Mouse (Mus musculus): ENCODE data around the gene Col8a2. TPM values are rescaled to one million over a fixed set of nuclear protein-coding genes. Genes with fewer than 3 reads are reported as not detected.

The Col8a2 gene
- total RNA-seq, 2 experiments from 2014 or later, result 7.0 to 10.1 TPM

DNA sequence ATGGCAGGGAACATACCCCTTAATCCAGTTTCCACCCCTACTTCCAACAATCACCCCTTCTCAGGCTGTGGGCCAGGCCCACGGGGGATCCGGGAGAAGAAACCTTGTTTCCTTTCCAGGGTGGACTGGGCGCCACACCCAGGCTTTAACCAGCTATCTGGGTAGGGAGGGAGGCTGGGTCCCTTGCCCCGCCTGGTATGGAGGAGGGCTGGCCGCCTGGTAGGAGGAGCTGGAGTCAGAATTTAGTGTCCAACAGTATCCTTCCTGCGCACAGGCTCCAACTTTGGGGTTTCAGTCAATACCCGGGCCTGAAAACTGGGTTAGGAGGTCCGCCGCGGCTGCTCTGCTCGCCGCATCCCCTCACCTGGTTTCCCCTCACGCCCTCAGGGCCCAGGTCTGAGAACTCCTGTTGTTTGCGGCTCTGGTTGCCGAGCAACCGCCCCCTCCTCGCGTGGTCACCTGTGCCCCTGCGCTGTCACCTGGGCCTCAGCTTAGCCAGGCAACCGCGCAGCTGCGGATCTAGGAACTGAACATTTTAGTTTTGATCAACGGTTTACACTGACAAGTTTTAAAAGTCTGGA, 38.8 kb downstream of the Col8a2 start, which contains the start of gene Tekt2:
Gene Tekt2, minus strand, starts transcription at position 408 of the 581 bp plus-strand sequence.
- peak in 1 of 2 experiments; percentile 32 for DNase-seq (ENCODE audit: low spot score in 2 of 2)

DNA sequence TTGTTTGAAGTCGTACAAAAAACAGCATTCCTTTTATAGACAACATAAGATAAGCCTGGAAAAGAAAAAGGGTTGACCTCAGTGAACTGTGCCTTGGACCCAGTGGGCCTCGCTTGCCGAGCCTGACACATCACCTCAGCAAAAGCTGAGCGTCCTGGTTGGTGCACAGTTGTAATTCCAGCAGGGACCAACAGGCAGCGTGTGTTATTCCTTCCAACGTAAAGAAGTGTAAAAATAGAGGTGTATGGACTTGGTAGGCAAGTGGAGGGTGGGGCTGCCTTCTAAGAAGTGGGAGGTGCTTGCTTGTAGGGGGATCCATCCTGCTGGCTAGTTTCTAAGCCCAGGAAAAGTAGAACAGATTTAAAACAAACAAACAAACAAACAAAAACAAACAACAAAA, 39.4 kb downstream of the Col8a2 start:
- no peak for DNase-seq (ENCODE audit: low spot score in 2 of 2)

DNA sequence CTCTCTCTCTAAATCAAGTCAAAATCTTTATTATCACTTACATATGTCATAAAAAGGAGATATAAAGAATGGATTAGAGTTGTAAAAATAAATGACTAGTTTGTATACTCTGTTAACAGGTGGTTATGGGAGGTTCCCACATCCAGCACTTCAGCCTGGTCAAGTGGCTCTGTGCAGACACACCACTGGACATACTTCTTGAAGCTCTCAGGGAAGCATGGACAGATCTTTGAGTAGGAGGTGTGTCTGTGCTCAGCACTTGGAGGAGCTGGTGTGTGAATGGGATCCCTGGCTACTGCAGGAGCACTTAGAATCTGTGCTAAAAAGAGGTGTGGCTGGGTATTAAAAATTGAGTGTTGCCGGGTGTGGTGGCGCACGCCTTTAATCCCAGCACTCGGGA, 43.7 kb downstream of the Col8a2 start:
- no peak for DNase-seq (ENCODE audit: low spot score in 2 of 2)

DNA sequence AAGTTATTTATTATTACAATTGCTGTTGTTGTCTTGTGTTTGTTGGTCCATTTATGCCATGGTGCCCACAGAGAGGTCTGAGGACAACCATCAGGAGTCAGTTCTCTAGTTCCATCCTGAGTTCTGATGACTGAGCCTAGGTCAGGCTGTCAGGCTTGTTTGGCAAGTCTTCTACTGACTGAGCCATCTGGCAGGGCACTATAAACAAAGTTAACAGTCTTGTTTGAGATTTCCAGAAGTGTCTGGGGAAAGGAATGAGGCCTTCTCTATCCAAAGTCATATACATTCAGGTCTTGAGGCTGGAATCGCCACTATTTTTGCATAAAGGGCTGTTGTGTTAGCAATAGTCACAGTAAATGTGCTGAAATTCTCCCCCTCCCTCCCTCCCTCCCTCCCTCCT, 45.2 kb downstream of the Col8a2 start:
- no peak for DNase-seq (ENCODE audit: low spot score in 2 of 2)

DNA sequence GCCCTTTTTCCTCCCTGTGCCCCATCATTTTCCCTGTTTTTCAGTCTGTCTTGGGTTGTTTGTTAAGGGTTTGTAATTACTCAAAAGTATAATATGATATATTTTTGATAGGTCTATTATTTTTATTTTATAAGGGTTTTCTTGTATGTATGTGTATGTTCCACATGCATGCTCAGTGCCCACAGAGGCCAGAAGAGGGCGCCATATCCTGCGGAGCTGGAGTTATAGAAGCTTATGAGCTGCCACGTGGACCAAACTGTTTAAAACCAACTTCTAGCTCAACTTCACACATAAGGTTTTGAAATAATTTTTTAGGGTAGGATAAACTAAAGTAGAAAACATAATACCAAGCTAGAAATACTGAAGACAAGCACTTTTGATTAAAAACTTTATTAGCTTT, 45.8 kb downstream of the Col8a2 start:
- no peak for DNase-seq (ENCODE audit: low spot score in 2 of 2)

DNA sequence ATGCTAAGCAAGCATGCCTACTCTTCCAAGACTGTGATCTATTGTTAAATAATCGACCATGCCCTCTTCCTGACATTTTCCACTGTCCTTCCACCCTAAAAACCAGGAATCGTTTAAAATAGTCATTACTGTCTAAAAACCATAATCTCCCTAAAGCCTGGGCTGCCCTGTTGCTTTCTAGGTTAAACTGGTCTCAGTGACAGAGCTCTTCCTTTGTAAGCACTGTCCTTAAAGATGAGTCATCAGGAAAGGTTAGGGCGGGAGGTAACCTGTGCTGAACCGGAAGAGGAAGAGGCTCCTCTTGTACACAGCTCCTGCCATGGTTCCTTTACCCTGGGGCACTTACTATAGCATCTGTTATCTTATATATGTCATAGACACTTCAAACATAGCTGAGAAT, 52.9 kb downstream of the Col8a2 start:
- DNase-seq (ENCODE audit: low spot score in 2 of 2), result no peak

DNA sequence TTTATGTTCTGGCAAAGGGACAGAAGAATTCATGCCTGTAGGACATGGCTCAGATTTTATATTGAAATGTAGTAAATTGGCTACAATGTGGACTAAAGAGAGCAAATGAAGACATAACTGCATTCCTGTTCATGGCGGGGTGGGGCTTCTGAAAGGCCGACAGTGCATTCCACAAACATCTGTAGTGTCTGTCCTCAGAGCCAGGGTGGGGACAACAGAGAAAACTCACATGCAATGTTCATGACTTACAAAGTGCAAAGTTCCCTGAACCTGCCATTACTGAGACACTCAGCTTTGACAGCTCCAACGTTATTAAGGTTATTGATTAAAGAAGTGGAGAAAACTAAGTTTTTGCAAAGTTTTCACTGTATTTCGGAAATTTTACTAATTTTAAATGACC, 56.9 kb downstream of the Col8a2 start:
- no peak for DNase-seq (ENCODE audit: low spot score in 2 of 2)

DNA sequence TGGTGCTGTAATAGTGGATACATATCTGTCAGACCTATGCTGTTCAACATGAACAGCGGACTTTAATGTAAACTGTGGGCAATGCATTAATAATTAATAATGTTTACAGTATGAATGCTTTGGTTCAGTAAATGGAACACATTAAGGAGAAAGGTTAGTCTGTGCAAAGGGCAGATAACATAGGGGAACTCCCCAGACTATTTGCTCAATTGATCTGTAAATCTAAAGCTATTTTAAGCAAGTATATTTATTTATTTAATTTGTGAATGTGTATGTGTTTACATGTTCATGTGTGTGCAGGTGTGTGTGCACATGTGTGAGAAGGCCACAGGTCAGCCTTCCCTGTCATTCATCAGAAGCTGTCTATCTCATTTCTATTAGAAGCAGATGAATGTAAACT, 73.5 kb downstream of the Col8a2 start:
- DNase-seq (ENCODE audit: low spot score in 2 of 2), result no peak

Other genes starting within 250 kb of the Col8a2 start
- 10 to 100 TPM; 57.4 to 57.7 TPM for gene Mrps15, start 239.9 kb upstream of the Col8a2 start, total RNA-seq (2021)
- 1 to 10 TPM; 4.4 to 4.6 TPM for gene Oscp1, start 228.2 kb upstream of the Col8a2 start, total RNA-seq (2021)
- gene Lsm10, start 190.2 kb upstream of the Col8a2 start, total RNA-seq (2021), result 10 to 100 TPM; 16.2 to 16.9 TPM
- gene Stk40, start 182.8 kb upstream of the Col8a2 start, total RNA-seq (2021), result 10 to 100 TPM; 34.4 to 39.0 TPM
- gene Eva1b, start 139.0 kb upstream of the Col8a2 start, total RNA-seq (2021), result 10 to 100 TPM; 31.8 to 33.8 TPM
- 1 to 10 TPM; 2.9 TPM for gene Sh3d21, start 123.3 kb upstream of the Col8a2 start, total RNA-seq (2021)
- 100 to 1,000 TPM; 182 to 188 TPM for gene Thrap3, start 84.0 kb upstream of the Col8a2 start, total RNA-seq (2021)
- gene Map7d1, start 30.4 kb upstream of the Col8a2 start, total RNA-seq (2021), result 100 to 1,000 TPM; 254 to 283 TPM
- gene Trappc3, start 24.5 kb upstream of the Col8a2 start, total RNA-seq (2021), result 10 to 100 TPM; 36.6 to 37.3 TPM
- 10 to 100 TPM; 20.8 to 21.2 TPM for gene Adprhl2, start 34.9 kb downstream of the Col8a2 start, total RNA-seq (2021)
- 1 to 10 TPM; 1.2 to 1.6 TPM for gene Tekt2, start 38.9 kb downstream of the Col8a2 start, total RNA-seq (2021)
- 10 to 100 TPM; 14.1 to 17.5 TPM for gene Ago3, start 142.8 kb downstream of the Col8a2 start, total RNA-seq (2021)
- 10 to 100 TPM; 16.8 to 17.0 TPM for gene Ago1, start 181.8 kb downstream of the Col8a2 start, total RNA-seq (2021)
- 1 to 10 TPM; 2.9 to 3.2 TPM for gene Ago4, start 246.7 kb downstream of the Col8a2 start, total RNA-seq (2021)

All from gastrocnemius, postnatal 4 days (tissue).